Mouse (Mus musculus): ENCODE results near the gene Milr1. TPM values are rescaled to one million over a fixed set of nuclear protein-coding genes. Genes with fewer than 3 reads are reported as not detected.
"Not testable (repeated sequence)": the region's sequence is repeated elsewhere in the genome, so short reads cannot be mapped to it uniquely, and the experiment has no call there.

Milr1 gene
- polyA plus RNA-seq, 1 experiment from 2014 or later: 1.9 TPM

- WGBS: 88% methylated on average over 3 of the region's 3 CpGs
- ATAC-seq (ENCODE audit: low read depth): no peak
- no peaks in the 10 kb centered on the region for H3K27me3 ChIP-seq (ENCODE audit: control insufficient read depth, insufficient read depth, low read depth, low read length)
- no peaks in the 10 kb centered on the region for H3K4me1 ChIP-seq (replicated peaks; ENCODE audit: control insufficient read depth, insufficient read depth, low read length)
- no peak overlapping the region for H3K9ac ChIP-seq (ENCODE audit: low read length)
- no peak overlapping the region for H3K4me2 ChIP-seq (ENCODE audit: low read depth, low read length)
- H3K9me3 ChIP-seq (ENCODE audit: control insufficient read depth, low read length): no peaks in the 10 kb centered on the region
- H3K4me3 ChIP-seq (ENCODE audit: low read length): no peak overlapping the region
- no peak overlapping the region for H3K27ac ChIP-seq (ENCODE audit: low read length)
- H3K36me3 ChIP-seq (ENCODE audit: control insufficient read depth, insufficient read depth, low read length): no peaks in the 10 kb centered on the region
Measured at GRCm38 (mm10) chr11:106741826-106742225, 9.2 kb upstream of the Milr1 start.

GRCm38 (mm10) chr11:106742388-106742841 is 8.6 kb upstream of the Milr1 start:
- Histone ChIP-seq H3K4me2 (ENCODE audit: low read depth, low read length) (no peak overlapping the region), H3K27ac (ENCODE audit: low read length) (no peak overlapping the region), H3K36me3 (ENCODE audit: control insufficient read depth, insufficient read depth, low read length) (no peaks in the 10 kb centered on the region), H3K9me3 (ENCODE audit: control insufficient read depth, low read length) (no peaks in the 10 kb centered on the region), H3K4me1 (replicated peaks; ENCODE audit: control insufficient read depth, insufficient read depth, low read length) (no peaks in the 10 kb centered on the region), H3K9ac (ENCODE audit: low read length) (no peak overlapping the region), H3K27me3 (ENCODE audit: control insufficient read depth, insufficient read depth, low read depth, low read length) (no peaks in the 10 kb centered on the region), H3K4me3 (ENCODE audit: low read length) (no peak overlapping the region)
- ATAC-seq (ENCODE audit: low read depth): no peak
- 30% methylated on average over 6 of the region's 6 CpGs for WGBS

GRCm38 (mm10) chr11:106744949-106745348 is 6.1 kb upstream of the Milr1 start:
- Histone ChIP-seq H3K27me3 (ENCODE audit: control insufficient read depth, insufficient read depth, low read depth, low read length) (no peaks in the 10 kb centered on the region), H3K4me3 (ENCODE audit: low read length) (no peak overlapping the region), H3K27ac (ENCODE audit: low read length) (no peak overlapping the region), H3K4me1 (replicated peaks; ENCODE audit: control insufficient read depth, insufficient read depth, low read length) (no peaks in the 10 kb centered on the region), H3K9me3 (ENCODE audit: control insufficient read depth, low read length) (no peaks in the 10 kb centered on the region), H3K9ac (ENCODE audit: low read length) (no peak overlapping the region), H3K4me2 (ENCODE audit: low read depth, low read length) (no peak overlapping the region), H3K36me3 (ENCODE audit: control insufficient read depth, insufficient read depth, low read length) (no peaks in the 10 kb centered on the region)
- 88% methylated on average over 5 of the region's 5 CpGs for WGBS
- ATAC-seq (ENCODE audit: low read depth): no peak

GRCm38 (mm10) chr11:106749557-106750120 is 1.4 kb upstream of the Milr1 start:
- H3K4me3 ChIP-seq (ENCODE audit: low read length); H3K4me1 ChIP-seq (replicated peaks; ENCODE audit: control insufficient read depth, insufficient read depth, low read length); H3K9me3 ChIP-seq (ENCODE audit: control insufficient read depth, low read length); H3K27me3 ChIP-seq (ENCODE audit: control insufficient read depth, insufficient read depth, low read depth, low read length); H3K36me3 ChIP-seq (ENCODE audit: control insufficient read depth, insufficient read depth, low read length); H3K9ac ChIP-seq (ENCODE audit: low read length); ATAC-seq (ENCODE audit: low read depth); H3K27ac ChIP-seq (ENCODE audit: low read length); H3K4me2 ChIP-seq (ENCODE audit: low read depth, low read length): not testable (repeated sequence)
- 93% methylated on average over 7 of the region's 7 CpGs for WGBS

GRCm38 (mm10) chr11:106750121-106750751 is 790 bp upstream of the Milr1 start, which contains the start of gene Pecam1:
TSS of gene Pecam1 (minus strand) at chr11:106750628.
- WGBS: 64% methylated on average over 13 of the region's 13 CpGs
- no peak within 1 kb of the TSS for H3K4me2 ChIP-seq (ENCODE audit: low read depth, low read length)
- 0 out of 2 replicates have a peak, but pooled peaks have one; percentile 43 for ATAC-seq (ENCODE audit: low read depth)

GRCm38 (mm10) chr11:106752103-106752502 is 1.1 kb downstream of the Milr1 start:
- Histone ChIP-seq H3K4me2 (ENCODE audit: low read depth, low read length) (no peak overlapping the region), H3K9ac (ENCODE audit: low read length) (no peak overlapping the region), H3K4me3 (ENCODE audit: low read length) (no peak overlapping the region), H3K9me3 (ENCODE audit: control insufficient read depth, low read length) (no peaks in the 10 kb centered on the region), H3K27me3 (ENCODE audit: control insufficient read depth, insufficient read depth, low read depth, low read length) (no peaks in the 10 kb centered on the region), H3K27ac (ENCODE audit: low read length) (no peak overlapping the region), H3K4me1 (replicated peaks; ENCODE audit: control insufficient read depth, insufficient read depth, low read length) (no peaks in the 10 kb centered on the region), H3K36me3 (ENCODE audit: control insufficient read depth, insufficient read depth, low read length) (no peaks in the 10 kb centered on the region)
- 64% methylated on average over 7 of the region's 7 CpGs for WGBS
- ATAC-seq (ENCODE audit: low read depth): no peak

More at GRCm38 (mm10) chr11:106750121-106750751, 790 bp upstream of the Milr1 start, which contains the start of gene Pecam1:
- no peak within 1 kb of the TSS for H3K27ac ChIP-seq (ENCODE audit: low read length)
- H3K27me3 ChIP-seq (ENCODE audit: control insufficient read depth, insufficient read depth, low read depth, low read length): no peaks in the 10 kb centered on the region
- no peak within 1 kb of the TSS for H3K4me3 ChIP-seq (ENCODE audit: low read length)
- no peaks in the 10 kb centered on the region for H3K36me3 ChIP-seq (ENCODE audit: control insufficient read depth, insufficient read depth, low read length)
- H3K4me1 ChIP-seq (replicated peaks; ENCODE audit: control insufficient read depth, insufficient read depth, low read length): no peaks in the 10 kb centered on the region
- H3K9ac ChIP-seq (ENCODE audit: low read length): no peak within 1 kb of the TSS
- no peaks in the 10 kb centered on the region for H3K9me3 ChIP-seq (ENCODE audit: control insufficient read depth, low read length)

- 62% methylated on average over 6 of the region's 6 CpGs for WGBS
- Histone ChIP-seq H3K4me3 (ENCODE audit: low read length) (no peak overlapping the region), H3K9ac (ENCODE audit: low read length) (no peak overlapping the region), H3K9me3 (ENCODE audit: control insufficient read depth, low read length) (no peaks in the 10 kb centered on the region), H3K4me1 (replicated peaks; ENCODE audit: control insufficient read depth, insufficient read depth, low read length) (no peaks in the 10 kb centered on the region), H3K4me2 (ENCODE audit: low read depth, low read length) (no peak overlapping the region), H3K36me3 (ENCODE audit: control insufficient read depth, insufficient read depth, low read length) (no peaks in the 10 kb centered on the region), H3K27me3 (ENCODE audit: control insufficient read depth, insufficient read depth, low read depth, low read length) (no peaks in the 10 kb centered on the region), H3K27ac (ENCODE audit: low read length) (no peak overlapping the region)
- ATAC-seq (ENCODE audit: low read depth): no peak
Measured at GRCm38 (mm10) chr11:106753314-106753713, 2.3 kb downstream of the Milr1 start.

GRCm38 (mm10) chr11:106755583-106755982 is 4.6 kb downstream of the Milr1 start:
- Histone ChIP-seq H3K9me3 (ENCODE audit: control insufficient read depth, low read length) (no peaks in the 10 kb centered on the region), H3K4me1 (replicated peaks; ENCODE audit: control insufficient read depth, insufficient read depth, low read length) (no peaks in the 10 kb centered on the region), H3K27ac (ENCODE audit: low read length) (no peak overlapping the region), H3K9ac (ENCODE audit: low read length) (no peak overlapping the region), H3K4me2 (ENCODE audit: low read depth, low read length) (no peak overlapping the region), H3K4me3 (ENCODE audit: low read length) (no peak overlapping the region), H3K36me3 (ENCODE audit: control insufficient read depth, insufficient read depth, low read length) (no peaks in the 10 kb centered on the region), H3K27me3 (ENCODE audit: control insufficient read depth, insufficient read depth, low read depth, low read length) (no peaks in the 10 kb centered on the region)
- no peak for ATAC-seq (ENCODE audit: low read depth)
- 47% methylated on average over 5 of the region's 5 CpGs for WGBS

GRCm38 (mm10) chr11:106759028-106759427 is 8.0 kb downstream of the Milr1 start:
- no peak overlapping the region for H3K27ac ChIP-seq (ENCODE audit: low read length)
- H3K36me3 ChIP-seq (ENCODE audit: control insufficient read depth, insufficient read depth, low read length): no peaks in the 10 kb centered on the region
- H3K4me2 ChIP-seq (ENCODE audit: low read depth, low read length): no peak overlapping the region
- H3K4me1 ChIP-seq (replicated peaks; ENCODE audit: control insufficient read depth, insufficient read depth, low read length): peaks cover 8% of the 10 kb centered on the region
- ATAC-seq (ENCODE audit: low read depth): no peak
- no peak overlapping the region for H3K4me3 ChIP-seq (ENCODE audit: low read length)
- H3K9ac ChIP-seq (ENCODE audit: low read length): no peak overlapping the region
- no peaks in the 10 kb centered on the region for H3K9me3 ChIP-seq (ENCODE audit: control insufficient read depth, low read length)
- 92% methylated on average over 3 of the region's 3 CpGs for WGBS
- no peaks in the 10 kb centered on the region for H3K27me3 ChIP-seq (ENCODE audit: control insufficient read depth, insufficient read depth, low read depth, low read length)
